ENCODE assay signal across 8 mouse cellular contexts in the genomic region with DNA sequence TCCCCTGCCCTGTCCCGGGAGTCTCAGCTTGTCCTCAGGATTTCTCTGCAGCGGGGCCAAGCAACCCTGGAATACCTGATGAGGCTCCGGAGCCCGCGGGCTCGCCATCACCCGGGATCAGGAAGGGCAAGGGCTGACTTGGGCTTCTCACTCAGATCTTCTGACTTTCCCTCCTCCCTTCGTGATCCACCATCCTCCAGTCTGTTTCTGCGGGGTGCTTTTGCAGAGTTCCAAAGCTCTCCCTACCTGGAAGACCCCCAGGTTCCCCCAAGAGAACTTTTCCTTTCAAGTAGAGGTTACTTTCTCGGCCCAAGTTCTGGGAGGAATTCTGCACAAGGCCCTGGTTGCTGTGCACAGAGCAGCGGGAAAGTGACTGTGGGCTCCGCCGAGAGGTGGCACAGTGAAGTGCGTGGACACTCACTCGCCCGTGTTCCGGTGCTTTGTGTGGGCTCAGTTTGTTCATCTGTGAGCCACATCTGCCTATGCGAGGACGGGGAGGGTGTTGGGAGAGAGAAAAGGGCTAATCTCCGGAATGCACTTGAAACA. TPM values are rescaled to one million over a fixed set of nuclear protein-coding genes. Genes with fewer than 3 reads are reported as not detected.
A peak's percentile ranks its signal among the peaks of the same experiment; 100 is the strongest.
DNase-seq lines count a peak whose midpoint lies in the region; ATAC-seq and TF ChIP-seq lines count a peak whose summit lies in the region.

No protein-coding gene starts in this region.

- no peak; the same call in 1 of the 2 replicates for TF ChIP-seq CTCF in bone marrow macrophage, adult 2 months (IDR thresholded peaks at IDR 0.05; ENCODE audit: low read depth, low read length)
- peak; percentile 40; the same call in 1 of the 2 replicates for TF ChIP-seq CTCF in liver, postnatal 0 days (IDR thresholded peaks at IDR 0.05; ENCODE audit: low read depth)

- no peaks in the 10 kb centered on the region for H3K4me1 ChIP-seq in bone marrow macrophage, adult 2 months (ENCODE audit: control insufficient read depth, insufficient read depth, low read length)
- H3K4me1 ChIP-seq in heart, embryonic 13.5 days, result peaks cover 21% of the 10 kb centered on the region
- peaks cover 19% of the 10 kb centered on the region for H3K4me1 ChIP-seq in liver, postnatal 0 days (ENCODE audit: insufficient read depth)
- H3K4me1 ChIP-seq in neural tube, embryonic 15.5 days, result peaks cover 22% of the 10 kb centered on the region

- peak; percentile 51 for ATAC-seq in CD4-positive, CD25-positive, alpha-beta regulatory T cell, adult 4 months
- peak; percentile 79 for ATAC-seq in erythroblast, adult 5-6 weeks (replicated peaks; ENCODE audit: low FRiP score, poor library complexity, severe bottlenecking)
- no peak for ATAC-seq in heart, embryonic 13.5 days (ENCODE audit: extremely low read depth, insufficient number of reproducible peaks, low FRiP score, low TSS enrichment)
- peak; percentile 14; the same call in 1 of the 2 replicates for ATAC-seq in liver, postnatal 0 days
- ATAC-seq in neural tube, embryonic 15.5 days (ENCODE audit: low FRiP score), result peak; percentile 58

- peak overlapping the region; percentile 95 for H3K4me2 ChIP-seq in heart, embryonic 13.5 days
- H3K4me2 ChIP-seq in liver, postnatal 0 days (ENCODE audit: low read depth, low read length), result peak overlapping the region; percentile 100
- H3K4me2 ChIP-seq in neural tube, embryonic 15.5 days, result peak overlapping the region; percentile 99

- DNase-seq in kidney, postnatal 10 days, result peak; percentile 60
- DNase-seq in liver, postnatal 0 days, result peak; percentile 60
- DNase-seq in thymus, adult 18-20 months, result peak; percentile 17 to 47

- TF ChIP-seq EP300 in liver, postnatal 0 days (IDR thresholded peaks at IDR 0.05; ENCODE audit: low read depth), result no peak

- H3K36me3 ChIP-seq in heart, embryonic 13.5 days, result no peaks in the 10 kb centered on the region
- H3K36me3 ChIP-seq in liver, postnatal 0 days (replicated peaks; ENCODE audit: insufficient read depth, low read length), result no peaks in the 10 kb centered on the region
- no peaks in the 10 kb centered on the region for H3K36me3 ChIP-seq in neural tube, embryonic 15.5 days

- H3K4me3 ChIP-seq in bone marrow macrophage, adult 2 months (ENCODE audit: insufficient read depth, low read length), result peak overlapping the region; percentile 79
- peak overlapping the region; percentile 92 for H3K4me3 ChIP-seq in heart, embryonic 13.5 days
- peak overlapping the region; percentile 87 for H3K4me3 ChIP-seq in liver, postnatal 0 days (ENCODE audit: low read depth, low read length)
- H3K4me3 ChIP-seq in neural tube, embryonic 15.5 days (replicated peaks), result peak overlapping the region; percentile 96

- no peak for TF ChIP-seq POLR2A in bone marrow macrophage, adult 2 months (IDR thresholded peaks at IDR 0.05; ENCODE audit: borderline replicate concordance, low read depth, low read length)

- no peak overlapping the region for H3K27ac ChIP-seq in bone marrow macrophage, adult 2 months (ENCODE audit: insufficient read depth, low read depth, low read length)
- H3K27ac ChIP-seq in heart, embryonic 13.5 days (replicated peaks), result peak overlapping the region; percentile 90
- peak overlapping the region; percentile 97 for H3K27ac ChIP-seq in liver, postnatal 0 days (ENCODE audit: low read depth)
- peak overlapping the region; percentile 76 for H3K27ac ChIP-seq in neural tube, embryonic 15.5 days (replicated peaks)

- H3K9ac ChIP-seq in heart, embryonic 13.5 days, result peak overlapping the region; percentile 91
- H3K9ac ChIP-seq in liver, postnatal 0 days (replicated peaks), result peak overlapping the region; percentile 90
- peak overlapping the region; percentile 84 for H3K9ac ChIP-seq in neural tube, embryonic 15.5 days (replicated peaks)

- H3K9me3 ChIP-seq in heart, embryonic 13.5 days, result no peaks in the 10 kb centered on the region
- H3K9me3 ChIP-seq in liver, postnatal 0 days (ENCODE audit: low read length), result no peaks in the 10 kb centered on the region
- H3K9me3 ChIP-seq in neural tube, embryonic 15.5 days (replicated peaks), result no peaks in the 10 kb centered on the region

- under 1% methylated on average over 20 of the region's 20 CpGs for WGBS in heart, embryonic 13.5 days
- under 1% methylated on average over 18 of the region's 20 CpGs for WGBS in liver, postnatal 0 days (ENCODE audit: insufficient replicate concordance)
- under 1% methylated on average over 20 of the region's 20 CpGs for WGBS in neural tube, embryonic 15.5 days

- H3K27me3 ChIP-seq in heart, embryonic 13.5 days (replicated peaks), result no peaks in the 10 kb centered on the region
- no peaks in the 10 kb centered on the region for H3K27me3 ChIP-seq in liver, postnatal 0 days (ENCODE audit: insufficient read depth, low read length)
- no peaks in the 10 kb centered on the region for H3K27me3 ChIP-seq in neural tube, embryonic 15.5 days (replicated peaks)

RNA-seq across cellular contexts. Expression of gene Tfdp2, which starts 0.6 kb away (rescaled TPM):
- polyA plus RNA-seq in CD4-positive, CD25-positive, alpha-beta regulatory T cell, adult 4 months (2017; shearing (Covaris generic)), result 10 to 100 TPM; 11.4 to 14.6 TPM
- 12.2 and 13.4 TPM in 2 replicates for polyA plus RNA-seq in bone marrow macrophage, adult 2 months (2012; ENCODE audit: insufficient read depth, insufficient read length, missing spikeins)
- 860 and 983 TPM in 2 replicates for total RNA-seq in erythroblast, adult 5-6 weeks (2015; ENCODE audit: low replicate concordance)
- total RNA-seq in erythroblast, adult 5-6 weeks (2017; ENCODE audit: low replicate concordance), result 1,841 and 1,979 TPM in 2 replicates
- 25.2 and 26.5 TPM in 2 replicates for polyA plus RNA-seq in heart, embryonic 13.5 days (2015; fragmentation: Nextera tagmentation; extraction: Ambion mirVana)
- 61.7 and 69.0 TPM in 2 replicates for polyA plus RNA-seq in liver, postnatal 0 days (2015; fragmentation: Nextera tagmentation; extraction: Ambion mirVana)
- 16.2 and 18.5 TPM in 2 replicates for polyA plus RNA-seq in neural tube, embryonic 15.5 days (2015; fragmentation: Nextera tagmentation; extraction: Ambion mirVana)
